Mouse (Mus musculus) G1E (cell line): ENCODE measurements around the gene Laptm5.

Experiments used
- CTCF ChIP-seq: IDR thresholded peaks from 2 replicates; pipeline ENCODE4 v1.5.1; 2012; ENCODE audit warnings: low read depth, low read length, inconsistent platforms, mixed read lengths
- POLR2AphosphoS5 ChIP-seq: IDR thresholded peaks from 2 replicates; pipeline ENCODE4 v1.6.1; 2012; ENCODE audit warnings: low read depth, low read length, inconsistent platforms; ENCODE audit not compliant: insufficient replicate concordance

- no peak for TF ChIP-seq CTCF
- no peak for TF ChIP-seq POLR2AphosphoS5
Measured at GRCm38 (mm10) chr4:130900746-130901145, 12.2 kb upstream of the Laptm5 start.
